Comparison of ENCODE assay signal across 16 mouse cellular contexts in the genomic region with DNA sequence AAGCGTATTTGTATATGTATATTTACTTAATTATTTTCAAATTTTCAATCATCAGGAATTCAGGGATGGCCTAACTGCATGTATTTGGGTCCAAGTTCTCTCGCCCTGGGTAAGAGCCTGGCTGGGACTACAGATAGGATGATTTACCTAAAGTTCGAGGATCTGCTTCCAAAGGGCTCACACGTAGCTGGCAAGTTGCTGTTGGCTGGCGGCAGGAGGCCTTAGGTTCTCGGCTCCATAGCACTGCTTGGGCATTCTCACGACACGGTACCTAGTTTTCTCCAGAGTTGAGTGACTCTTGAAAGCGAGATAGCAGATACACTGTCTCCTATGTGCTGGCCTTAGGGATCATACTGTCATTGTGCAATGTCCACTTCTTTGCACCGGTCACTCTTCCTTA.
"Had no signal": no experiment of that assay in that cellular context is flagged by ENCODE, and none has a peak within 500 bp of the region (broad histone marks: within the 10 kb centered on the region; RNA-seq: fewer than 3 reads in every experiment).

No protein-coding gene starts in this region.

- H3K36me3 ChIP-seq: neural tube, embryonic 13.5 days; neural tube, embryonic 15.5 days; stomach, embryonic 15.5 days had no signal

- H3K9ac ChIP-seq: neural tube, embryonic 13.5 days; neural tube, embryonic 15.5 days; stomach, embryonic 15.5 days had no signal

- H3K27me3 ChIP-seq: neural tube, embryonic 13.5 days; neural tube, embryonic 15.5 days; stomach, embryonic 15.5 days had no signal

- H3K4me3 ChIP-seq: neural tube, embryonic 13.5 days; neural tube, embryonic 15.5 days; stomach, embryonic 15.5 days had no signal

- H3K9me3 ChIP-seq: neural tube, embryonic 13.5 days; neural tube, embryonic 15.5 days; stomach, embryonic 15.5 days had no signal

- DNase-seq: retina, postnatal 1 day; right cerebral cortex, adult 18-20 months; right cerebral cortex, postnatal 14 days; right cerebral cortex, postnatal 25 days; right cerebral cortex, postnatal 4 days; spleen, adult 18-20 months; thymus, adult 18-20 months; thymus, adult 2 months; thymus, postnatal 14 days; thymus, postnatal 25 days; thymus, postnatal 36 days; thymus, postnatal 4 days had no signal

- H3K4me2 ChIP-seq: neural tube, embryonic 13.5 days; neural tube, embryonic 15.5 days; stomach, embryonic 15.5 days had no signal

- H3K27ac ChIP-seq: neural tube, embryonic 13.5 days; neural tube, embryonic 15.5 days; stomach, embryonic 15.5 days; stomach, postnatal 0 days had no signal
